Mouse (Mus musculus) gastrocnemius, adult 8-10 months (tissue): ENCODE data around the gene Elf5. TPM values are rescaled to one million over a fixed set of nuclear protein-coding genes. Genes with fewer than 3 reads are reported as not detected.

Experiments used
- DNase-seq, 2 experiments: peaks; one replicate each; pipeline ENCODE4 v3.0.0; 2022; ENCODE audit warnings: low spot score in 2 of 2
- total RNA-seq, 4 experiments: library from RNA; stranded (reverse); gene quantifications; 2 replicates each; pipeline ENCODE4 v1.2.4; 2022

Elf5 gene
- total RNA-seq, 4 experiments from 2014 or later: 0.17 to 0.63 TPM; not detected in 2

DNA sequence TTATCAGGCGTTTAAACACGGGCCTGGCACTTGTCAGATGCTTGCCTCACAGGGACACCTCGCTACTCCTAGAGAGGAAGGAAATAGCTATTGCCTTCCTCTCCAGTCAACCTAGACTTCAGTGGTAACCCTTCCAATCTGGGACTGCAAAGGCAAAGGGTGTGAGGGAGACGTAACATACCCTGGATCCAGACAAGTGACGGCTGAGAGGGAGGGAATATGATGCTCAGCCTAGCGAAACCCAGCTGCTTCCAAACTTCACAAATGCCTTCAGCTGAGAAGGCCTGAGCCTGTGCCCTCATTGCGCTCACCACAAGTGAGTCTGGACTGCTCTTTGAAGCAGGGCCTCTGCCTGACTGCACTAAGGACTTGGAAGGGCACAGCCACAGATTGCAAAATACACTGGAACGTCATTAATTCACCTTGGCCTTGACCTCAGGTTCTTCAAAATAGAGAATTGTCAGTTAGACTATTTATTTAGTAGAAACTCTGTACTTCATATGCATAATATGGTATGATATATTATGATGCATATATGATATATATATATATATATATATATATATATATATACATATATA, 21.3 kb downstream of the Elf5 start:
- DNase-seq: no peak

DNA sequence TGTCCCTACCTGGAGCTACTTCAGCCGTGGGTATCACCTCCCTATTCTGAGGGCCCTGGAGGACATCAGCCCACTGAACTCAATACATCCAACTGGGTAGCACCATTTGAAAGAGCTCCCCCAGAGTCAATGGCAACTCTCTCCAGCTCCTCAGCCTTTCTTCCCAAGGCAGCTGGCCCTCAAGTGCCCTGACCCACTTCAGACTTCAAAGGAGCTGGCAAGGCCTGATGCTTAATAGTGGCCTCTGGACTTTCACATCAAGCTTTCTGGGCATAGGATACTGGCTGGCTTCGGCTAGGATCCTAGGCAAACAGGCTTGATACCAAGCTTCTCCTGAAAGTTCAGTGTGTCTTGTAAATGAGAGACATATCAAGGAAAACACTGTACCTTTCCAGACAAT, 23.6 kb downstream of the Elf5 start:
- peak in 1 of 2 experiments; percentile 12 for DNase-seq

DNA sequence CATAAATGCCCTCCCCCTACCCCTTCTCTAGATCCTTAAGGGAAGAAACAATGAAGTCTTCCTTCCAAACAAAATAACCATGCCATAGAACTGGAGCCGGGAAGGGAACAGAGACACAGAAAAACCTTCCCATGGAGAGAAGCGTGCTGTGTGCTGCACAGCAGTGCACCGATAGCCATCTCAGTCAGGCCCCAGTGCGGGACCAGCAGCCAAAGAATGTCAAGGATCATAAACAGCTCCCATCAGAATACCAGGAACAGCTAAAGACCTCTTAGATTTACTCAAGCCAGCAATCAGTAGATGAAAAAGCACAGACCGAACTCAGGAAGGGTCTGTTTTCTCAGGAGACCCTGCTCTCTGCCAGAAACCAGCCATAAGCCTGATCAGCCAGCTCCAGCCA, 25.0 kb downstream of the Elf5 start:
- DNase-seq: no peak

DNA sequence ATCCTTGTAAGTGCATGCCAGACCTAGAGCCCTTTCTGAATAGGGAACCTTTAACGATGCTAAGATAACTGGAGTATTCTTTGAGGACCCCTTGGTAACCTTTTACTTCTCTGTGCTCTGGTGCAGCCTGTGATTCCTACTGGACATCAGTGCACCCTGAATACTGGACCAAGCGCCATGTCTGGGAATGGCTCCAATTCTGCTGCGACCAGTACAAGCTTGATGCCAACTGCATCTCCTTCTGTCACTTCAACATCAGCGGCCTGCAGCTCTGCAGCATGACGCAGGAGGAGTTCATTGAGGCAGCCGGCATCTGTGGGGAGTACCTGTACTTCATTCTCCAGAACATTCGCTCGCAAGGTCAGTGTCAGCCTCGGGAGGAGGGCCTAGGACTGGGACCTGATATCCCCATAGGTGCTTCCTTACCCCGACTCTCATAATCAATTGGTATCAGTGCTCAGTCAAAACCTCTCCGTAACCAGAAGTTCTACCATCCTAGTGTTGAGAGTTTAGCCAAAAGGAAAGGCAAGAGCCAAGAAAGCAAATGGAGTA, 27.7 kb downstream of the Elf5 start:
- DNase-seq: no peak

- peak; percentile 31 to 48 for DNase-seq
These were observed 28.2 kb downstream of the Elf5 start for GRCm38 (mm10) chr2:103439710-103440109.

GRCm38 (mm10) chr2:103445776-103446175, 34.3 kb downstream of the Elf5 start:
- peak in 1 of 2 experiments; percentile 21 for DNase-seq

GRCm38 (mm10) chr2:103446326-103446725, 34.8 kb downstream of the Elf5 start:
- no peak for DNase-seq

GRCm38 (mm10) chr2:103448947-103449560, 37.6 kb downstream of the Elf5 start:
- no peak for DNase-seq

- DNase-seq: no peak
These were observed 38.3 kb downstream of the Elf5 start for GRCm38 (mm10) chr2:103449813-103450212.

GRCm38 (mm10) chr2:103450267-103450666, 38.8 kb downstream of the Elf5 start:
- no peak for DNase-seq

- no peak for DNase-seq
These were observed 41.1 kb downstream of the Elf5 start for GRCm38 (mm10) chr2:103452550-103452949.

DNA sequence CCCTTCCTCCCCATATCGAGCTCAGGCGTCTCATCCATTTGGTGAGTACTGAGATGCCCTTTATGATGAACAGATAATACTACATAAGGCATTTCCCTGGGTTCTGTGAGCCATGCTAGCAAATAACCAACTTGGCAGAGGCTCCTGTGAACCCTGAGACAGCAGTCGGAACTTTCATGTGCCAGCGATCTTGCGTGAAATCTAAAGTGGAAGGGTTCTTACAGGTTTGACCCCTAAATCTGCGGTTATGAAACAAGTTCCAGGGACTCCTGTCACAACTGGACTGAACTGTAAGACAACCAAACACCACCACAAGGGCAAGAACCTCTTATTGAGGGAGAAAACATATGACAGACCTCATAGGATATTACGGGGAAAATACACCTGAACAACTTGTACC, 44.3 kb downstream of the Elf5 start:
- no peak for DNase-seq

GRCm38 (mm10) chr2:103456646-103457045, 45.2 kb downstream of the Elf5 start:
- DNase-seq: peak; percentile 51 to 56

DNA sequence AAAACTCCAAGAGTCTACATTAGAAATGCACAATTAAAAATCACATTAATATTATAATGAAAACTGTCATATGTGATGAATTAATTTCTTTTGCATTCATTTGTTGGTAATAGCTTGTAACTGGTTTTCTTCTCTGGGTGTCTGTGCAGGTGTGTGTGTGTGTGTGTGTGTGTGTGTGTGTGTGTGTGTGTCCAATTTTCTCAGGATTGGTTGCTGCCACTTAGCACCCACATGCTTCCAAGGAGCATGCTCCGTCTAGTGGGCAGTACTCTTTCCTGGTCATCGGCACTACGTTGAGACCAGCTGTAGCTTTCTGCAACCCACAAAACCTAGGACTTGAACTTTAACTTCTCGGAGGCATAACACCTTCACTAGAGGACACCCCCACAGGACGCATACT, 45.6 kb downstream of the Elf5 start:
- no peak for DNase-seq

DNA sequence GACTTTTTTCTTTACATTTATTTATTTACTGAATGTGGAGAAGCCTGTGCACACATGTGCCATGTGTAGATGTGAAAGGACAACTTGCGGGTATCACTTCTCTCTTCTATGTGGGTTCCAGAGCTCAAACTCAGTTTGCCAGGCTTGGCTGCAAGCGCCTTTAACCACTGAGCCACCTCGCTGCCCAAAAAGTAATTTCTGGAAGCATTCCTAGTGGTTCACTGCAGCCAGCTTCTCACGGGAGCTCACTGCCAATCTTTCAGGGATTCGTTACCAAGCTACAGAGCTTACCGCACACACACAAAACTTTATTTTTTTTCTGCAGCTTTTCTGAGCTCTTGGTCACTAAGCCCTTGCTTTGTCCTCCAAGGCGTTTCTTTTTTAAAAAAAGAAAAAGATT, 46.1 kb downstream of the Elf5 start:
- no peak for DNase-seq

- DNase-seq: no peak
These were observed 47.6 kb downstream of the Elf5 start for GRCm38 (mm10) chr2:103459069-103459468.

GRCm38 (mm10) chr2:103461210-103461609, 49.7 kb downstream of the Elf5 start:
- DNase-seq: no peak

DNA sequence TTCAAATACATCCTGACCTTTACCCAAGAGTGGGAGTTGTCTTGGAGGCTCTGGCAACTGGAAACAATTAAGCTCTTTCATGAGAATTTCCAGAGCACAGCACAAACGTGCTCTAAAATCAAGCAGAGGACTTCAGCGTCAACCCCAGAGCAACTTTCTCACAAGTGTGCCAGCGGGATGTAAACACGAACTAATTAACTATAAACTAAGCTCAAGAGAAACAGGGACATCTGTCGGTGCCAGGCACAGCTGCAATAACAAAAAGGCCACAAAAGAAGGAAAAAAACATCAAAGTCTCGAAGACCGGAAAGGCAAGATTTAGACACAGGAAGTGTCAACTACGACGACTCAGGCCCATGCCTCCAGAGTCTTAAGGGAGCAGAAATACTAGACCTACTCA, 50.3 kb downstream of the Elf5 start:
- DNase-seq: no peak

GRCm38 (mm10) chr2:103462746-103463145, 51.3 kb downstream of the Elf5 start:
- DNase-seq: no peak

GRCm38 (mm10) chr2:103464524-103464923, 53.0 kb downstream of the Elf5 start:
- DNase-seq: no peak

DNA sequence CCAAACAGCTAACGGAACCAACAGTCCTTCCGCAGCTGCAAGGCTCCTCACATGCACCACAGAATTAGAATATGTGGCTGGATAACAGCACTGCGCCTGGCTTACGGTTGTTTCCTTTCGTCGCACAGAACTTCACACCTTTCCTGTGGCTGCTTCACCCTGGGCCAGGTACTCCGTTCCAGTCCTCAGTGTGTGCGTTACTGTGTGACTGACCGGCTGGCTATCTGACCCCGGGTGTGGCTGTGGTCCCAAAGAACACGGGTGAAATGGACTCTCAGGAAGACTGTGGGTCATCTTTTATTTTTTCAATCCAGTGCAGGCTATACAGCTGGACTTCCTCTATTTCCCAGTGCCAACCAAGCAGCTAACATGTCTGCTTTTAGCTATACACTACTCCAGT, 53.9 kb downstream of the Elf5 start:
- no peak for DNase-seq

DNA sequence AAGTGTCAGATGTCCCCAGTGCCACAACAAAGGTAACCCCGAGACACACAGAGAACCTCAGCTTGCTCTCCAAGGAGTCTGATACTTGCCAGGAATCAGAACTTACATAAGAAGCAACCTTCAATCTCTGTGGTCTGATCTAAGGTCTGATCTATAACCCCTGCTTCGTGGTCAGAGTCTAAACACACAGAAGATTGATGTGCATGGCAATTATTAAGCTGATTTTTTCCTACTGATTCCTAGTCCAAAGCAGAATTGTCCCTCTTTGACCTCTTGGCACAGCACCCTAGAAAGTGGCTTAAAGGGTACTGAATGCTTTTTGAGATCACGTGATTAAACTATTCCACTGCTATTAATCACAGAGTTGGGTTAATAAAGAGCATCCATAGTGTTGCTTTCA, 54.8 kb downstream of the Elf5 start:
- DNase-seq: no peak

DNA sequence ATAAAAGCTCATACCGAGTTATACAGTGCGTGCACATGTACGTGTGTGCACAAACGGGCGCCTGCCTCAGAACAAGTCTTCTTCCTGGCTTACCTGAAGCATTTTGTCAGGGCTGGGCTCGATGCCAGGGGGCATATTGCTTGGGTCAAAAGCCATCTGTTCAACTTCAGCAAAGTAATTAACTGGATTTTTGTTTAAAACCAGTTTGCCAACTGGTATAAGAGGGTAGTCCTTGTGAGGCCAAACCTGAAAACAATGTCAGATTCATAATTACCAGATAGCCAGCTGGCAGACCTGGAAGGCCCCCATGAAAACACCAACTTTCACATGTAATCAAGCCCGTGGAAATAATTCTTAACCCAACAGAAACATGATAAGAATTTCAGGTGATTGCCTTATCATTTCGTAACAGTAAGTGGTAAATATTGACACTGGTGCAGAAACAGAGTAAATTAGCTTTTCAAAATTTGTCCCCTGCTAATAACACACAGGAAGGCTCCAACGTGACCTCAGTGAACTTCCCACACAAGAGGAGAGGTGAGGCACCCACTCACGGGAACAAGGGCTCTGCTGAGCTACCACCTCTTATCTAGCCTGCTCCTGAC, 55.6 kb downstream of the Elf5 start:
- no peak for DNase-seq
